Mouse (Mus musculus) CD8-positive naive resting alpha-beta T cell, adult 2 months (primary cell): ENCODE measurements around the gene Tns2.
"Not testable (repeated sequence)": the region's sequence is repeated elsewhere in the genome, so short reads cannot be mapped to it uniquely, and the experiment has no call there.

Source experiments
- DNase-seq, 2 experiments: peaks; one replicate each; pipeline ENCODE4 v3.0.0; 2022; ENCODE audit warnings: low read depth in 2 of 2, low spot score in 2 of 2

The Tns2 gene

GRCm38 (mm10) chr15:102100161-102100981 lies at the start of gene Tns2:
Gene Tns2, plus strand, starts transcription at chr15:102100413.
- DNase-seq, result peak; percentile 25 to 37

- no peak for DNase-seq
Observed at GRCm38 (mm10) chr15:102051920-102052683, 48.1 kb upstream of the Tns2 start.

GRCm38 (mm10) chr15:102056495-102057174 lies 43.6 kb upstream of the Tns2 start:
- no peak for DNase-seq

GRCm38 (mm10) chr15:102065661-102066325 lies 34.4 kb upstream of the Tns2 start:
- DNase-seq, result peak; percentile 87 to 92

GRCm38 (mm10) chr15:102070476-102071467 lies 29.4 kb upstream of the Tns2 start:
- no peak for DNase-seq

GRCm38 (mm10) chr15:102072963-102073558 lies 27.2 kb upstream of the Tns2 start:
- DNase-seq, result no peak

- DNase-seq, result peak; percentile 97
Observed at GRCm38 (mm10) chr15:102073559-102074069, 26.6 kb upstream of the Tns2 start, which contains the start of gene Eif4b. Gene Eif4b, plus strand, starts transcription at chr15:102073773.

- DNase-seq, result peak; percentile 26 to 32
Observed at GRCm38 (mm10) chr15:102074070-102074731, 26.0 kb upstream of the Tns2 start.

GRCm38 (mm10) chr15:102074876-102075585 lies 25.2 kb upstream of the Tns2 start:
- DNase-seq, result no peak

GRCm38 (mm10) chr15:102077111-102077677 lies 23.0 kb upstream of the Tns2 start:
- DNase-seq, result no peak

- no peak for DNase-seq
Observed at GRCm38 (mm10) chr15:102079221-102079620, 21.0 kb upstream of the Tns2 start.

- not testable (repeated sequence) for DNase-seq
Observed at GRCm38 (mm10) chr15:102079924-102080323, 20.3 kb upstream of the Tns2 start.

GRCm38 (mm10) chr15:102080429-102080828 lies 19.8 kb upstream of the Tns2 start:
- DNase-seq, result no peak

- DNase-seq, result no peak
Observed at GRCm38 (mm10) chr15:102082148-102082547, 18.1 kb upstream of the Tns2 start.

- DNase-seq, result no peak
Observed at GRCm38 (mm10) chr15:102083028-102083427, 17.2 kb upstream of the Tns2 start.

- DNase-seq, result no peak
Observed at GRCm38 (mm10) chr15:102089914-102090585, 10.2 kb upstream of the Tns2 start.

- no peak for DNase-seq
Observed at GRCm38 (mm10) chr15:102091063-102091679, 9.0 kb upstream of the Tns2 start.
